Mouse (Mus musculus): ENCODE data around the gene Plekhh2. TPM values are rescaled to one million over a fixed set of nuclear protein-coding genes. Genes with fewer than 3 reads are reported as not detected.
A peak's percentile ranks its signal among the peaks of the same experiment; 100 is the strongest.

The Plekhh2 gene
- total and polyA plus RNA-seq, 3 experiments: 0.21 to 1.7 (median 1.1) TPM

DNA sequence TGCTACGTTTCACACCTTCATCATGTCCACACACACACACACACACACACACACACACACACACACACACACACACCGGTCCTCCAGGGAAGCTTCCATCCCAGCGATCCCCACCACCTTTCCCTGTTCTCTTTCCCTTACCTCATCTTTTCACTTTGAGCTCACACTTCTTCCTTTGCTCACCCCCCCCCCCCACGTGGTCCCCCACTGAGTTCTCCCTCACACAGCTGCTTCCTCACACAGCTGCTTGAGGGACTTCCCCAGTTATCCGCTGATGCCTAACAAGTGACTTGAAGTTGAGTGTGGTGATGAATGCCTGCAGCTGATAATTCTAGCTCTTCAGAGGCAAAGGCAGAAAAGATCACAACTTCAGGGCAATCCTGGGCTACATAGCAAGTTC, 95.9 kb downstream of the Plekhh2 start (continued):
- TF ChIP-seq POLR2AphosphoS2 (IDR thresholded peaks at IDR 0.05; ENCODE audit: low read depth, low read length) (no peak), TBP (conservative IDR thresholded peaks at IDR 0.05; ENCODE audit: low read depth, low read length) (no peak), RCOR1 (conservative IDR thresholded peaks at IDR 0.05; ENCODE audit: low read depth, low read length) (peak; percentile 94), MEF2A (IDR thresholded peaks at IDR 0.05; ENCODE audit: borderline replicate concordance, low read depth, low read length) (peak; percentile 86), RAD21 (IDR thresholded peaks at IDR 0.05; ENCODE audit: low read depth, low read length) (no peak; the same call in 1 of the 2 replicates), ZKSCAN1 (IDR thresholded peaks at IDR 0.05; ENCODE audit: borderline replicate concordance, low read depth, low read length) (no peak), SMC3 (IDR thresholded peaks at IDR 0.05; ENCODE audit: low read depth, low read length) (0 out of 2 replicates have a peak, but pooled peaks have one; percentile 5), CHD1 (IDR thresholded peaks at IDR 0.05; ENCODE audit: low read depth, low read length) (no peak)

DNA sequence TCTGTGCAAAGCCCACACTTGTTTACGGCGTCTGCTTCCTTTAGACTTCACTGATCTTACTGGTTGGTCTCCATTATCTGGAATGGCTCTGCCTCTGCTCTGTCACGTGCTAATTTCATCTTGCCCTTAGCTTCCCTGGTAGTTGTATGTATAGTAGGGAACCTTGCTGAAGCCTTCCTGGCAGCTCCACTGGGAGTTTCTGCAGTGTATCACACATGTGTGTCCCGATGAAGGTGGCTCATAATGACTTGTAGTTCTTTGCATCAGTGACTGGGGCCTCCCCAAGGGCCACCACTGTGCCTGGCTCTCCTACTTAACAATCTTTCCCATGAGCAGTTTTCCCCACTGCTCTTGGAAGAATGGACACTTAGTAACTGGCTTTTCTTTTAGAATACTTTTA, 96.9 kb downstream of the Plekhh2 start:
- Histone ChIP-seq H3K9ac (ENCODE audit: insufficient read depth, low read depth) (peak overlapping the region; percentile 36), H3K79me2 (replicated peaks; ENCODE audit: control insufficient read depth, extremely low read depth, insufficient read depth, poor library complexity, severe bottlenecking) (no peaks in the 10 kb centered on the region), H3K27ac (ENCODE audit: insufficient read depth, low read depth) (peak overlapping the region; percentile 99), H3K9me3 (replicated peaks; ENCODE audit: low read length) (peaks cover 4% of the 10 kb centered on the region), H3K4me2 (ENCODE audit: insufficient read depth, low read depth, poor library complexity, severe bottlenecking) (peak overlapping the region; percentile 73), H3K4me3 (replicated peaks in 1 of 3; ENCODE audit: low read depth in 2 of 3, low read length in 2 of 3, poor library complexity in 1 of 3) (peak overlapping the region; percentile 26 to 30 (median 28)), H3K36me3 (replicated peaks in 1 of 2; ENCODE audit: control insufficient read depth in 1 of 2, insufficient read depth in 1 of 2, low read length in 1 of 2) (peaks cover 6 to 7% of the 10 kb centered on the region in 2 experiments), H3K27me3 (replicated peaks) (no peaks in the 10 kb centered on the region), H3K4me1 (ENCODE audit: control insufficient read depth in 1 of 2, insufficient read depth in 2 of 2) (peaks cover 27 to 60% of the 10 kb centered on the region in 2 experiments)
- DNase-seq (ENCODE audit: extremely low read depth): peak; percentile 53
- dilution Hi-C loops (cut with MboI; ENCODE audit: extremely low pct_ligation_motif_present, extremely low pct_unique_long_range_greater_than_20kb, low sequenced_read_pairs): no loop called here
- TF ChIP-seq KAT2A (IDR thresholded peaks at IDR 0.05; ENCODE audit: insufficient replicate concordance, low read length): no peak
- TF ChIP-seq ZC3H11A (IDR thresholded peaks at IDR 0.05; ENCODE audit: low read depth, low read length): no peak
- peak; percentile 58 for TF ChIP-seq EP300 (IDR thresholded peaks at IDR 0.05; ENCODE audit: low read length)
- TF ChIP-seq E2F4 (IDR thresholded peaks at IDR 0.05; ENCODE audit: insufficient replicate concordance, low read depth, low read length): no peak
- 0 out of 2 replicates have a peak, but pooled peaks have one; percentile 8 for TF ChIP-seq NRF1 (IDR thresholded peaks at IDR 0.05; ENCODE audit: low read depth, low read length)
- TF ChIP-seq IRF4 (IDR thresholded peaks at IDR 0.05; ENCODE audit: low read depth, low read length): peak; percentile 58; the same call in 1 of the 2 replicates
- TF ChIP-seq UBTF (IDR thresholded peaks at IDR 0.05; ENCODE audit: low read depth, low read length): no peak
- 0 out of 2 replicates have a peak, but pooled peaks have one; percentile 47 for TF ChIP-seq MEF2A (IDR thresholded peaks at IDR 0.05; ENCODE audit: borderline replicate concordance, low read depth, low read length)
- TF ChIP-seq ETS1 (conservative IDR thresholded peaks at IDR 0.05; ENCODE audit: low read depth, low read length): peak; percentile 72
- TF ChIP-seq BHLHE40 (IDR thresholded peaks at IDR 0.05; ENCODE audit: low read depth, low read length): peak; percentile 80
- peak; percentile 52; the same call in 1 of the 2 replicates for TF ChIP-seq TCF12 (IDR thresholded peaks at IDR 0.05; ENCODE audit: low read depth, low read length)
- in situ Hi-C loops (cut with MboI; ENCODE audit: low pct_ligation_motif_present, low pct_unique_long_range_greater_than_20kb, low sequenced_read_pairs): loop anchor here (5.0 kb wide), 1 partner anchor 56 kb away; no protein-coding TSS in a partner anchor
